Mouse (Mus musculus) ES-Bruce4 (cell line): ENCODE measurements at regions not wholly inside any gene's neighbourhood (a gene's known extent, or its start where the extent isn't known, plus 50 kb on each side); places are given as distances from the start of the nearest gene placed in this dataset.

Experiments
- CTCF ChIP-seq: IDR thresholded peaks from one replicate; pipeline ENCODE4 v1.8.1; 2011; ENCODE audit warnings: low read depth, low read length
- EP300 ChIP-seq: IDR thresholded peaks from 2 replicates; pipeline ENCODE4 v1.6.1; 2011; ENCODE audit warnings: low read depth, low read length; ENCODE audit not compliant: insufficient read depth

- TF ChIP-seq CTCF: no peak
- TF ChIP-seq EP300: no peak
Measured at GRCm38 (mm10) chr5:132648751-132649150, 105.6 kb upstream of the Auts2 start.
